Mouse (Mus musculus) lung, adult 2 months (tissue): ENCODE results near the gene Ccdc174.

ENCODE experiments used
- CTCF ChIP-seq: fragments of 200-500 bp; IDR thresholded peaks from 2 replicates; pipeline ENCODE4 v1.5.1; 2011; ENCODE audit warnings: mild to moderate bottlenecking, low read length, control low read depth; ENCODE audit not compliant: insufficient read depth
- POLR2A ChIP-seq: fragments of 200-500 bp; IDR thresholded peaks from 2 replicates; pipeline ENCODE4 v1.6.1; 2011; ENCODE audit warnings: low read depth, mild to moderate bottlenecking, control low read depth, low read length, borderline replicate concordance; ENCODE audit errors: extremely low read depth

DNA sequence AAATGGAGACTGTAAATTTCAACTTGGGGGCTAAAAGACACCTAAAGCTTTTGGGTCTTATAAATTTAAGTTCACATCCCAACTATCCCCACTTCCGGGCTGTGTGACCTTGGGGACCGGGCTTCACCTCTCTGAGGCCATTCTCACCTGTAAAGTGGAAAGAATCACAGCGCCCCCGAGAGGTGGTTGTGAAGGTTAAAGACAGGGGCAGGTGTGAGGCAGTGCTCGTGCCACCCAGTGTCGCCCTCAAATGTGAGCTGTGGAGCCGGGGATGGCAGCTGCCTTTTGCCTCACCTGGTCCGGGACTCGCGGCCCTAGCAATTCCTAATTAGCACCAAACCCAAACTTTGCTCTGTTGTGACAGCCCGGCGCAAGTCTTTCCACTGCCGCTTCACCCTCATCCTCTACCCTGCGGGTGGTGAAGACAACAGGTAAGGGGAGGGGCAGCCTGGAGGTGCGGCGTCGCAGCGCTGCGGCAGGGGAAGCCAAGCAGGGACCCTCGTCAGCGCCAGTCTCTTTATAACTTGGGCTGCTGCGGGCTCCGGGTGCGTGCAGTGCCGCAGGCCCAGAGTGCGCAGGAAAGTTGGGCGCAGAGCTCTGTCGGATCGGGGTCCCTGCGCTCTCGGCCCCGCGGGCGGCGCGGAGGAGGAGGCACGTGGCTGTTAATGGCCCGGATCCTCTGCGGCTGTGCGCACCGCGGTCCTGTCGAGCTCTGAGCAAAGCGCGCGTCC, 34.8 kb upstream of the Ccdc174 start:
- TF ChIP-seq CTCF (no peak), POLR2A (no peak)
